Mouse (Mus musculus): ENCODE data around the gene Zfp317.

GRCm38 (mm10) chr9:19691426-19691825 is 69.5 kb downstream of the Zfp317 start:
- no peak for TF ChIP-seq GATA1 (IDR thresholded peaks at IDR 0.05; ENCODE audit: low read length)
- no peak for TF ChIP-seq TAL1 (IDR thresholded peaks at IDR 0.05; ENCODE audit: low read length)

All from erythroblast, embryonic 14.5 days (primary cell).